Mouse (Mus musculus): Measurements from ENCODE around the gene 4930590J08Rik.
A peak's percentile ranks its signal among the peaks of the same experiment; 100 is the strongest.

- TF ChIP-seq CTCF (IDR thresholded peaks at IDR 0.05; ENCODE audit: control insufficient read depth, insufficient read depth, insufficient read length) (peak; percentile 35), MAX (IDR thresholded peaks at IDR 0.05) (no peak), MYOG (IDR thresholded peaks at IDR 0.05; ENCODE audit: control insufficient read depth, extremely low read depth, insufficient read length) (no peak), CEBPB (IDR thresholded peaks at IDR 0.05; ENCODE audit: low read depth) (no peak), USF1 (IDR thresholded peaks at IDR 0.05; ENCODE audit: low read depth) (no peak), MYOD1 (IDR thresholded peaks at IDR 0.05; ENCODE audit: control insufficient read depth, insufficient read length, low read depth) (no peak)
Observed at GRCm38 (mm10) chr6:91901505-91901904, 1.1 kb upstream of the 4930590J08Rik start.

All from C2C12 (cell line).